Mouse (Mus musculus) ZHBTc4 (cell line): ENCODE data around the gene Pigv.
"Not testable (repeated sequence)": the region's sequence is repeated elsewhere in the genome, so short reads cannot be mapped to it uniquely, and the experiment has no call there.

Experiments
- DNase-seq: peaks from one replicate; pipeline ENCODE4 v3.0.0-alpha.2; 2011; ENCODE audit warnings: low read depth, low spot score

Pigv gene

GRCm38 (mm10) chr4:133672845-133673647 is 599 bp upstream of the Pigv start:
- peak; percentile 51 for DNase-seq

DNA sequence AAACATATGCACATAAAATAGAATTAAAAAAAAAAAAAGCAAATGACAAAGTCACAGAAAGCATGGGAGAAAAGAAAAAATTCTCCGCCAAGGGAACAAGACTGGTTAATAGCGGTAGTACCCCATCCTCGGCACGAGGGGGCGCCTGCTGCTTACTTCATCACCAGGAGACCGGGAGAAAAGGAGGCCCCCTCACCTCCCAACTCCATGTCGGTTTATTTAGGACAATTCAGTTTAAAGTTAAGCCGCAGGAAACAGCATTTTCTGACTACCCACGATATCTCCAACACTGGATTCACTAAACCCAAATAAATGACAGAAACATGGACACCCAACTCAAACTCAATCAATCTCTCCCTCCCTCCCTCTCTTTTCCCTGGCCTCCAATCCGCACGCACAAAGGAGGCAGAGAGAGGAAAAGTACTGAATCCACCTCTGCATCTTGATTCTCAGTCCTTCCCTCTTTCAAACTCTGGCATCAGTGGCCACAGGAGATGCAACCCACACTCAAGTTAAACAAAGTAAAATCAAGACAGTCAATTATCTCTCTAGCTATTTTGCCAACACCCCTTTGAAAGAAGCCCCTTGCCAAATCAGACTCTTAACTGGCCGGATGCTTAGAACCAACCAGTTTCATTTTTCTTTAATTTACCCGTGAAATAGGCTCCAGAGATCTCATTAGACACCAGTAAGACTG is 1.1 kb downstream of the Pigv start:
- peak; percentile 86 for DNase-seq

DNA sequence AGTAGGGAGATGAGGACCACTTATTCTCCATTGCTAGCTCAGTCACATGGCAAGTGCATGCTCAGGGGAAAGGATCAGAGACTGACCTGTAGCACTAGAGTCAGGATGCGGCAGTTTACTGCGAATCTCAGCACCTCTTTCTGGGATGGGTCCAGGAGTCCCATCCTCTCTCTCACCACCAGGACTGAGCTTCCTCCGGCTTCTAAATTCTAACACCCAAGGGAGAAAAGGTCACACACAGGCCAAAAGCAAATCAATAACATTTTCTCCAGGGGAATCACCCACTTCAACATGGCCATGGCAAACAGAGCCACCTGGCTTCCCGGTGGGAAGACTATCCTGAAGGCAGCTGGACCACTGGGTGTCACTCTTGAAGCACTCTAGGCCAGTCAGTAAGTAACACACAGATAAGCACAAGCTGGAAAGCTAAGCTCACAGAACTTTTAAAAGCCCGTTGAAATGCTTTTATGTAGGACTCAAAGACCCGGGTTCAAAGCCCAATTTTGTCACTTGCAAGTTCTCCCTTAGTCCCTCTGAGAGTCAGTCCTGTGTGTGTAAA is 2.7 kb downstream of the Pigv start:
- DNase-seq, result no peak

DNA sequence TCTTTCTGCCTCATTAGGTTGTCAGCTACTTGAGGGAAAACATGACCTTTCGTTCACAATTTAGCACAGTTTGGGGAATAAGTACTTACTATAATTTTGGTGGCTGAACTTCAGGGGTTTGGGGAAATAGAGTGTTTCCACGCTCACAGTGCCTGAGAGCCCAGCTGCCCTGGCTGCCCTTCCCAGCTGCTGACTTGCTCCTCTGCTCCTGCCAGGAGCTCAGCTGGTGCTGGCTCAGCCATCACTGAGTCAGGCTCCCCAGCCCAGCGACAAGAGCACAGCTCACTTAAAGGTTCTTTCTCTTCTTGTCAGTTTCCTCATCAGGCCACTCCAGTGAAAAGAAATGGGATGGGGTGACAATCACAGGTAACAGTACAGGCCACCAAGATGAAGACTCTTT is 3.9 kb downstream of the Pigv start:
- no peak for DNase-seq

- DNase-seq, result no peak
Measured at GRCm38 (mm10) chr4:133666199-133666598, 6.2 kb downstream of the Pigv start.

DNA sequence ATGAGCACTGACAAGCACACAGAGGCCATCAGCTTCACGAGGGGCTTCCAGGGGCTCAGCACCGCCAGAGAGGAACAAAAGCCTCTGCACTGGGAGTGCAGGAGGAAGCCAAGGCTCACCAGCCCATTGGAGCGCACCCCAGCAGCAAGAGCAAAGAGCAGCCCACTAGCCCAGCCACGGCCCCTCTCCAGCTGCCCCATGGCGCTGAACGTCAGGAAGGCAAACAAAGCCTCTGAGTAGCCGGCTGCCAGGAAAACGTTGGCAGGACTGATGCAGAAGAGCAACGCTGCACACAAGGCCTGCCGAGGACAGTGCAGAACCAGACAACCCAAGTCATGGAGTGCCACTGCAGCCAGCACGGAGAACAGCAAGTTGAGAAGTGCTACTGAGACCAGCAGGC is 7.3 kb downstream of the Pigv start:
- no peak for DNase-seq

DNA sequence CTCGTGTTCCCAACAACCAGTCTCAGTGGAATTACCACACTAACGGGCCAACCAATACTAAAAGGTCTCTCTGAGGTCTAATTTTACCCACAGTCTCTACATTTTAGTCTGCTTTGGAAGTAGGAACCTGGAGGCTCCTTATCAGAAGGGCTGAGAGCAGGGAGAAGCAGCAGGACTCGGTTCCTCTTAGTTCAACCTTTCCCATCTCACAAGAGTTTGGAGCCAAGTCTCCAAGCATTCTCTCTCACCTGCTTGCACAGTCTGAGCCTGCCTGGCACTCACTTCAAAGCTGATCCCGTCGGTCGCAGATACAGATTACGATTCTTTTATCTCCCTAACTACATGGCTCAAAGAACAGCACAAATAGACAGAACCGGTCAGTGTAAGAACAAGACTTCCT is 9.5 kb downstream of the Pigv start:
- no peak for DNase-seq

- no peak for DNase-seq
Measured at GRCm38 (mm10) chr4:133662421-133662820, 10.0 kb downstream of the Pigv start.

- DNase-seq, result peak; percentile 95
Measured at GRCm38 (mm10) chr4:133660193-133661155, 12.0 kb downstream of the Pigv start.

GRCm38 (mm10) chr4:133659497-133660192 is 12.8 kb downstream of the Pigv start:
- DNase-seq, result peak; percentile 89

DNA sequence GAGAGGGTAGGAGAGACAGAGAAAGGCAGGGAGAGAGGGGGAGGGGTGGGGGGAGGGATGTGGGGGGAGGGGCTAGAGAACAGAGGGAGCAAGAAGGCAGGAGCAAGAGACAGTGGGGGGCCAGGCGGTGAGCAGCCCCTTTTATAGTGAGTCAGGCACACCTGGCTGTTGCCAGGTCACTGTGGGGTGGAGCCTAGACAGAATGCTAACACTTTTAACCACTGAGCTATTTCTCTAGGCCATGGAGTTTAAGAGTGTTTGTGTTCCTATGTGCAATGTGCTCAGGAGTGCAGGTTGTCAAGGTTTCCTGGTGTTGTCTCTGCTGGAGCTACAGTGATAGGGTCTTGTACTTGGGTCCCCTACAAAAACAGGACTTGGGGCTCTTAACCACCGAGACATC is 13.7 kb downstream of the Pigv start:
- DNase-seq, result no peak

- DNase-seq, result no peak
Measured at GRCm38 (mm10) chr4:133657829-133658458, 14.5 kb downstream of the Pigv start.

- DNase-seq, result no peak
Measured at GRCm38 (mm10) chr4:133656997-133657396, 15.4 kb downstream of the Pigv start.

DNA sequence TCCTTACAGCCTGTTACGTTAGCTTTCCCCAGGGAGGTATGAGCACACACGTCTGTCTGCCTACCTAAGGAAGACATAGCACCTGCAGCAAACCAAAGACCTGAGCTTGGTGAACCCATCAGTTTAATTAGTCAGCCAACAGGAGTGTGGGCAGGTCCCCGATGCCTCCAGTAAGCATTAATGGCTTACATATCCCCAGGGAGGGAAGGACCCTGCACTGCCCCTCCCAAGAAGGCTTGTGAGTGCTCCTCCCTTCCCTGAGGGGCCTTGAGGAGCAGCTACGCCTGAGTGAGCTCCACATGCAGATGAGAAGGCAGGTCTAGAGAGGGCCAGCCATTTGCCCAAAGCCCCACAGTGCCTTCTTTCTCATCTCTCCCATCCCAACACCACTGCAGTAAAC is 16.2 kb downstream of the Pigv start:
- DNase-seq, result peak; percentile 92

DNA sequence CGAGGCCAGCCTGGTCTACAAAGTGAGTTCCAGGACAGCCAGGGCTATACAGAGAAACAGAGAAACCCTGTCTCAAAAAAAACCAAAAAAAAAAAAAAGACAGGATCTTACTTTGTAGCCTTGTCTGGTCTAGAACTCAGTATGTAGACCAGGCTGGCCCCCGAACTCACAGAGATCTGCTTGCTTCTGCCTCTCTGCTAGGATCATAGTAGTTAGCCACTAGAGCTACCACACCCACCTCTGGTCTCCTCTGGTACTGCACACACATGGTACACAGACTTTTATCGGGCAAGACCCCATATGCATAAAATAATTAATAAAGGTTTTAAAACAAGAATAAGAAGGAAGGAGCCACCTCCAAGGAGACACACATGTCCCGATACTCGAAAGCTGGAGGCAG is 18.4 kb downstream of the Pigv start:
- DNase-seq, result peak; percentile 71

- no peak for DNase-seq
Measured at GRCm38 (mm10) chr4:133652746-133653145, 19.7 kb downstream of the Pigv start.

- no peak for DNase-seq
Measured at GRCm38 (mm10) chr4:133651986-133652385, 20.5 kb downstream of the Pigv start.

GRCm38 (mm10) chr4:133651445-133651844 is 21.0 kb downstream of the Pigv start:
- peak; percentile 36 for DNase-seq

- peak; percentile 91 for DNase-seq
Measured at GRCm38 (mm10) chr4:133649989-133650699, 22.3 kb downstream of the Pigv start, which contains the start of gene Zdhhc18. Gene Zdhhc18 (minus strand): TSS chr4:133650154.

DNA sequence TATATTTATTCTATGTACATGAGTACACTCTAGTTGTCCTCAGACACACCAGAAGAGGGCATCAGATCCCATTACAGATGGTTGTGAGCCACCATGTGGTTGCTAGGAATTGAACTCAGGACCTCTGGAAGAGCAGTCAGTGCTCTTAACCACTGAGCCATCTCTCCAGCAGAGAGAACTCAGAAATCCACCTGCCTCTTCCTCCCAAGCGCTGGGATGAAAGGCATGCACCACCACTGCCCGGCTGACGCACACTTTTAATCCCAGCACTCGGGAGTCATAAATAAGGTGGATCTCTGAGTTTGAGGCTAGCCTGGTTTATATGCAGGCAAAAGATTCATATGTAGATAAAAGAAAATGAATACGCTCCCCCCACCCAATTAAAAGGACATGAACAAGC is 23.0 kb downstream of the Pigv start:
- DNase-seq, result not testable (repeated sequence)
